7 mouse cellular contexts compared by ENCODE assay signal in the genomic region with DNA sequence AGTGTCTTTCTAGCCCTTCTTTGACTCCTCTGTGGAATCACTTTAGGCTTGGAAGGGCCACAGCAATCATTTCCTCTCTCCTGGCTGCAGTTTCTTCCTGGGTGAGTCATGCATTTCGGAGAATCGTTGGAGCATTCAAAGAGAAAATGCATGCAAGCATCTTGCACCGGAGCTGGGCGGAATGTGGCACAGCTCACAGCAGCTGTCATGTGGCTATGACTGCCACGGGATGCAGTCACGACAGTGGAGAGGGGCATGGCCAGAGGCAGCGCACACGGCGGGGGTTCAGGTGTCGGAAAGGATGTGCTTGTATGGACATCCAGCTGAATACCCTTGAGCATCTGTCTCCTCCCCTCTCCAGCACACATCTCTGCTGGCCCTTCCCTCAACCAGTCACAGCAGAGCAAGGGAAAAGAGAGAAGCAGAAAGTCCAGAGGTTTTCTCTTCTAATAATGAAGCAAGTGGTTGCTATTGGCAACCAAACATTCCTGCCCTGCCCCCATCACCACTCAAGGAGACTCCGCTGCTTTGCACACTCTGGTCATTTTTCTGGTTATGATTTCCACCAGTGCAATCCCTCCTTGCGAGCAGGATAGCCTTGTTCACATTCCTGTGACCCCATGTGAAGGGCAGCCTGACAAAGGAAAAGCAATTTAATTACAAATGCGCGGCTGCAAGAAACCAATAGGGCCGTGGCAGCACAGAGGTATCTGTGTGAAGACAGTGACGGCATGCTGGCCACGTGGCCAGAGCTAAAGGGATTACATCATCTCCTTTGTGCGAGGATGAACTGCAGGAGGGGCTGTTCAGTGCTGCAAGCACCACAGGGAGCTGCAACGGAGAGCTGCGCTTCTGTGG.
DNase-seq lines count a peak whose midpoint lies in the region; ATAC-seq and TF ChIP-seq lines count a peak whose summit lies in the region.

No protein-coding gene starts in this region.

- WGBS in intestine, embryonic 14.5 days: 17% methylated on average over 20 of the region's 20 CpGs
- 46% methylated on average over 20 of the region's 20 CpGs for WGBS in small intestine, adult 2 months

- H3K36me3 ChIP-seq in intestine, embryonic 14.5 days (ENCODE audit: control insufficient read depth, insufficient read depth, low read length): no peaks in the 10 kb centered on the region
- no peaks in the 10 kb centered on the region for H3K36me3 ChIP-seq in megakaryocyte, embryonic 14.5 days (replicated peaks; ENCODE audit: low read length)
- no peaks in the 10 kb centered on the region for H3K36me3 ChIP-seq in small intestine, adult 2 months (ENCODE audit: control insufficient read depth, insufficient read depth, low read length)

- no peak for TF ChIP-seq CTCF in small intestine, adult 2 months (IDR thresholded peaks at IDR 0.05; ENCODE audit: extremely low read depth, insufficient read length, insufficient replicate concordance, low read depth, low read length)

- peak; percentile 4 for DNase-seq in adipocyte (ENCODE audit: low spot score)
- peak; percentile 86 to 88 for DNase-seq in cerebellum, postnatal 10 days
- peak; percentile 62 to 77 for DNase-seq in frontal cortex, postnatal 14 days (ENCODE audit: low spot score in 2 of 2)
- peak; percentile 84 for DNase-seq in intestine, embryonic 14.5 days (ENCODE audit: low spot score)
- peak; percentile 60 to 62 for DNase-seq in left cerebral cortex, adult 9 months (ENCODE audit: low spot score in 2 of 2)

- TF ChIP-seq POLR2A in small intestine, adult 2 months (IDR thresholded peaks at IDR 0.05; ENCODE audit: low read depth, low read length): no peak

- H3K9ac ChIP-seq in intestine, embryonic 14.5 days (ENCODE audit: low read length): peak overlapping the region; percentile 47

- H3K4me2 ChIP-seq in intestine, embryonic 14.5 days (ENCODE audit: low read length): peak overlapping the region; percentile 61

- peak overlapping the region; percentile 77 for H3K27ac ChIP-seq in intestine, embryonic 14.5 days (ENCODE audit: low read depth)
- H3K27ac ChIP-seq in small intestine, adult 2 months (ENCODE audit: insufficient read depth, low read depth, low read length): no peak overlapping the region

- peak overlapping the region; percentile 31 for H3K4me3 ChIP-seq in intestine, embryonic 14.5 days (ENCODE audit: low read depth, low read length)
- H3K4me3 ChIP-seq in megakaryocyte, embryonic 14.5 days (replicated peaks): peak overlapping the region; percentile 64
- peak overlapping the region; percentile 0; the same call in 1 of the 2 replicates for H3K4me3 ChIP-seq in small intestine, adult 2 months (ENCODE audit: low read depth, low read length)

- peak; percentile 92 for ATAC-seq in intestine, embryonic 14.5 days (replicated peaks; ENCODE audit: low FRiP score, low TSS enrichment, low read depth)

- H3K9me3 ChIP-seq in intestine, embryonic 14.5 days (ENCODE audit: control insufficient read depth, low read length): no peaks in the 10 kb centered on the region
- no peaks in the 10 kb centered on the region for H3K9me3 ChIP-seq in megakaryocyte, embryonic 14.5 days

- H3K27me3 ChIP-seq in intestine, embryonic 14.5 days (replicated peaks; ENCODE audit: control insufficient read depth, insufficient read depth, low read length): no peaks in the 10 kb centered on the region
- H3K27me3 ChIP-seq in megakaryocyte, embryonic 14.5 days (replicated peaks): peaks cover 15% of the 10 kb centered on the region
- H3K27me3 ChIP-seq in small intestine, adult 2 months (ENCODE audit: control insufficient read depth, insufficient read depth, low read length): no peaks in the 10 kb centered on the region

- peaks cover 20% of the 10 kb centered on the region for H3K4me1 ChIP-seq in intestine, embryonic 14.5 days (replicated peaks; ENCODE audit: control insufficient read depth, insufficient read depth, low read length)
- H3K4me1 ChIP-seq in megakaryocyte, embryonic 14.5 days: peaks cover 20% of the 10 kb centered on the region
- H3K4me1 ChIP-seq in small intestine, adult 2 months (ENCODE audit: control insufficient read depth, insufficient read depth, insufficient read length, low read length): peaks cover 3% of the 10 kb centered on the region; the same call in 1 of the 2 replicates

Comparison
In these comparisons a context has a peak if more than half of its experiments do, and no peak if none do; other contexts are left out.
1. DNase-seq: peak in every context shown above with its lines; median percentile 87 in cerebellum, postnatal 10 days; 84 in intestine, embryonic 14.5 days; 70 in frontal cortex, postnatal 14 days; 61 in left cerebral cortex, adult 9 months; 4 in adipocyte.
2. H3K4me3 ChIP-seq: peak in every context shown above with its lines; median percentile 64 in megakaryocyte, embryonic 14.5 days; 31 in intestine, embryonic 14.5 days; 0 in small intestine, adult 2 months.